Mouse (Mus musculus) heart, adult 2 months (tissue): ENCODE measurements around the gene Kcna1. TPM values are rescaled to one million over a fixed set of nuclear protein-coding genes. Genes with fewer than 3 reads are reported as not detected.

Source experiments
- DNase-seq, 2 experiments: peaks; one replicate each; pipeline ENCODE4 v3.0.0; 2021
- H3K27ac ChIP-seq: fragments of 200-600 bp; 2 replicates; pipeline ENCODE4 v1.8.1; 2022
- H3K27me3 ChIP-seq: fragments of 200-500 bp; 2 replicates; pipeline ENCODE4 v1.6.1; 2012; ENCODE audit warnings: mild to moderate bottlenecking, low read length, inconsistent platforms, mixed read lengths; ENCODE audit not compliant: control insufficient read depth, insufficient read depth
- H3K36me3 ChIP-seq: fragments of 200-500 bp; 2 replicates; pipeline ENCODE4 v1.6.1; 2012; ENCODE audit warnings: low read length, inconsistent platforms; ENCODE audit not compliant: control insufficient read depth, insufficient read depth
- H3K4me1 ChIP-seq: fragments of 200-500 bp; 2 replicates; pipeline ENCODE4 v1.6.1; 2011; ENCODE audit warnings: low read length; ENCODE audit not compliant: control insufficient read depth, insufficient read depth
- H3K4me3 ChIP-seq: fragments of 200-600 bp; 2 replicates; pipeline ENCODE4 v1.8.1; 2022
- H3K79me2 ChIP-seq: fragments of 200-500 bp; replicated peaks from 2 replicates; pipeline ENCODE4 v1.6.1; 2012; ENCODE audit warnings: mild to moderate bottlenecking, inconsistent platforms, low read length, moderate library complexity, mixed read lengths; ENCODE audit not compliant: control insufficient read depth, insufficient read depth
- H3K9ac ChIP-seq: fragments of 200-500 bp; 2 replicates; pipeline ENCODE4 v1.6.1; 2012; ENCODE audit warnings: low read depth, mild to moderate bottlenecking, control low read depth, inconsistent platforms, low read length, mixed read lengths
- CTCF ChIP-seq: fragments of 200-600 bp; IDR thresholded peaks from 2 replicates; pipeline ENCODE4 v1.8.1; 2022; ENCODE audit warnings: antibody characterized with exemption, mild to moderate bottlenecking, moderate library complexity
- EP300 ChIP-seq: fragments of 200-500 bp; IDR thresholded peaks from 2 replicates; pipeline ENCODE4 v1.6.1; 2011; ENCODE audit warnings: low read depth, low read length, control low read depth; ENCODE audit not compliant: insufficient read depth
- POLR2A ChIP-seq: fragments of 200-500 bp; IDR thresholded peaks from 2 replicates; pipeline ENCODE4 v1.6.1; 2011; ENCODE audit warnings: mild to moderate bottlenecking, low read depth, low read length, control low read depth; ENCODE audit not compliant: insufficient read depth
- WGBS: fragments of 180-500 bp; shearing (Covaris S2); methylation state at CpG from one replicate; pipeline ENCODE4 v1.1.7; 2018; 5-methylcytosine and 5-hydroxymethylcytosine counted together
- intact Hi-C: fragments of 180-260 bp; cut with DNase I; formaldehyde crosslinking; loops from one replicate; pipeline ENCODE4 v1.15.1; 2025
- polyA plus RNA-seq: library from polyadenylated mRNA; depleted of rRNA; stranded (reverse); fragments of >200 nt; gene quantifications from 2 replicates; pipeline ENCODE4 v1.2.3, GENCODE M21; 2012
- total RNA-seq, 2 experiments: library from RNA; stranded (reverse); gene quantifications; 2 replicates each; pipeline ENCODE4 v1.2.3; 2021

The Kcna1 gene
- total and polyA plus RNA-seq, 3 experiments = 1.8 to 2.9 (median 2.6) TPM

DNA sequence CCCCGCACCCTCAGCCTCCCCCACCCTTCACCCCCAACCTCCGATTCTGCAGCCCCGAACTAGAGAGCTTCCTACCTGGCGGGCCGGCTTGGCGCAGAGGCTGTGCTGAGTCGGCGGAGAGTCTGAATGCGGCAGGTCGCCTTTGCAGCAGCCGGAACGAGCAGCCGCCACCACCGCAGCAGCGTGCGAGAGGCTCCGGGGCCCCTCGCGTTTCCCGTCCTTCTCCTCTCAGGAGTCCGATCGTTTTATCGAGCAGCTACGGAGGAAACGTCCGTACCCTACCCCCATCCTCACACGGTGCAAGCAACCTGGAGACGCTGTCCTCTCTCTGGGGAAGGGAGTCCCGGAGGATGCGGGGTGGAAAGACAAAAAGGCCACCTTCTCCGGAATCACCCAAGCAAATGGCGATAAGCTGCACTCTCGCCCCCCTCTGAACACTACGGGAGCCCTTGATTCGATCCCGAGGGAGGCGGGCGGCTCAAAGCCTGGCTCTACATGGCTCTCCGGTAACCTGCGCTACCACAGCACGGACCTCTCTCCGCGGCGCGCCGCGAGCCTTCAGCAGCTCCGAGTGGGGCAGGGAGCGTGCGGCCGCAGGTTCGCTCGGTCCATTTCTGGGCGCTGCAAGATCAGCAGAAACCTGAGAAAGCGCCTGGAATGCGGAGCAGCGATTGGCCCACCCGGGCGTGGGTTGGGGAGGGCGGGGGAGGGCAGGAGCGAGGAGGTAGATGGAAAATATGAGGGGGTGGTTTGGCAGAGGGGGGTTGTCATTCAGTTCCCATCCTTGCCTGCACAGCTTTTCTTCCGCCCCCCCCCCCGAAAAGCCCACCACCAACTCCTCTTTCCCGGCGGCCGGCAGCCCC lies 1.8 kb downstream of the Kcna1 start:
- Histone ChIP-seq H3K79me2 (no peaks in the 10 kb centered on the region), H3K27me3 (peaks cover 22% of the 10 kb centered on the region), H3K36me3 (no peaks in the 10 kb centered on the region), H3K27ac (no peak overlapping the region), H3K4me3 (peak overlapping the region; percentile 31; the same call in 1 of the 2 replicates), H3K4me1 (peaks cover 2% of the 10 kb centered on the region; the same call in 1 of the 2 replicates), H3K9ac (0 out of 2 replicates have a peak overlapping the region, but pooled peaks have one; percentile 21)
- intact Hi-C loops = no loop called here
- under 1% methylated on average over 66 of the region's 66 CpGs for WGBS
- DNase-seq = no peak
- TF ChIP-seq EP300 = no peak
- no peak for TF ChIP-seq POLR2A
- no peak for TF ChIP-seq CTCF

DNA sequence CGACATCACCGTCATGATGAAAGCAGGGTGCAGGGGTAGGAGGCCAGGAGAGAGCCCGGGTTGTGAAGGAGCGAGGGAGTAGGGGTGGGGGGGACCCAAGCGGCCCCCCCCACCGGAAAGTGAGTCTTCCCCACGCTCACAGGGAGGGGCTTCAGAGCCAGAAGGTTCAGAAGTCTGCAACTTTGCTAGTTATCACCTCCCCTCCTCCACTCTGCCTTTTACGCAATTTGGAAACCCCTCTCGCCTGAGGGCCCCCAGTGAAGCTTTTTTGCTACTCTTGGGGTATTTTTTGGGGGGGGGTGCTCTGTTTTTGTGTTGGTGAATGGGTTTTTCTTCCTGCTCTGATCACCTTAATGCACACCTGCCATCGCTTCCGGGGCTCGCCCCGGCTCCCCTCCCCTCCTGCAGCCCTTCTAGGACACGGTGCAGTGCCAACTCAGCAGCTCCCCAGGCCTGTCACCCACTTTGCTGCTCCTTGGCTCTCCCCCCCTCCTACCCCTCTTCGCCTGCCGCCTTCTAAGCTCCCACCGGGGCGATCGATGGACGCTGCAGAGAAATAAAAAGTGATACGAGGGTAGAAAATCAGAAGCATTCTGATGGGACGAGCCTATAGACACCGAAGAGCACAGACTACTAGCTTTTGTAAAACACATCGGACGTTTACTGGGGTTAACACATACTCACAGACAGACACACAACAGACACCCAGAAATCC lies 2.7 kb downstream of the Kcna1 start:
- intact Hi-C loops = no loop called here
- H3K36me3 ChIP-seq = no peaks in the 10 kb centered on the region
- no peaks in the 10 kb centered on the region for H3K79me2 ChIP-seq
- TF ChIP-seq CTCF = no peak
- no peak for TF ChIP-seq POLR2A
- no peak for TF ChIP-seq EP300
- H3K27me3 ChIP-seq = peaks cover 22% of the 10 kb centered on the region
- H3K4me1 ChIP-seq = peaks cover 2% of the 10 kb centered on the region; the same call in 1 of the 2 replicates
- DNase-seq = no peak
- no peak overlapping the region for H3K27ac ChIP-seq
- no peak overlapping the region for H3K4me3 ChIP-seq
- no peak overlapping the region for H3K9ac ChIP-seq
- 2% methylated on average over 25 of the region's 25 CpGs for WGBS

DNA sequence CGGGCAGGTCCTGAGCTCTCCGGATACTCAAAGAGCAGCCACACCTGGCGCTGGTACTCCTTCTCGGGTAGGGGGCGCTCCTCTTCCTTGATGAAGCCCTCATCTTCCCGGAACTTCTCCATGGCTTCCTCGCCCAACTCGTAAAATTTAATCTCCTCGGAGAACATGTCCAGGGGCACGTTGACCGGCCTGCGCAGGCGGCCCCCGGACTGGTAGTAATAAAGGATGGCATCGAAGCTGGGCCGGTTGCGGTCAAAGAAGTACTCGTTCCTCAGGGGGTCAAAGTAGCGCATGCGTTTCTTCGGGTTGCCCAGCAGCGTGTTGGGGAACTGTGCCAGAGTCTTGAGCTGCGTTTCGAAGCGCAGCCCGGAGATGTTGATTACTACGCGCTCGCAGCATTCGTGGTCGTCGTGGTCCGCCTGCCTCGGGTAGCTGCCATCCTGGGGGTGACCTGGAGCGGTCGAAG lies 3.3 kb downstream of the Kcna1 start:
- 5% methylated on average over 36 of the region's 36 CpGs for WGBS
- Histone ChIP-seq H3K36me3 (no peaks in the 10 kb centered on the region), H3K79me2 (no peaks in the 10 kb centered on the region), H3K4me1 (peaks cover 2% of the 10 kb centered on the region; the same call in 1 of the 2 replicates), H3K4me3 (no peak overlapping the region), H3K27me3 (peaks cover 22% of the 10 kb centered on the region), H3K9ac (no peak overlapping the region), H3K27ac (no peak overlapping the region)
- no peak for TF ChIP-seq EP300
- peak; percentile 33 for TF ChIP-seq CTCF
- intact Hi-C loops = no loop called here
- DNase-seq = no peak

GRCm38 (mm10) chr6:126628451-126628850 lies 17.7 kb downstream of the Kcna1 start:
- Histone ChIP-seq H3K4me1 (no peaks in the 10 kb centered on the region), H3K27ac (no peak overlapping the region), H3K9ac (no peak overlapping the region), H3K27me3 (no peaks in the 10 kb centered on the region), H3K79me2 (no peaks in the 10 kb centered on the region), H3K36me3 (no peaks in the 10 kb centered on the region), H3K4me3 (no peak overlapping the region)
- TF ChIP-seq CTCF (no peak), POLR2A (no peak), EP300 (no peak)
- intact Hi-C loops = no loop called here
- WGBS = 81% methylated on average over 7 of the region's 7 CpGs
- DNase-seq = no peak

DNA sequence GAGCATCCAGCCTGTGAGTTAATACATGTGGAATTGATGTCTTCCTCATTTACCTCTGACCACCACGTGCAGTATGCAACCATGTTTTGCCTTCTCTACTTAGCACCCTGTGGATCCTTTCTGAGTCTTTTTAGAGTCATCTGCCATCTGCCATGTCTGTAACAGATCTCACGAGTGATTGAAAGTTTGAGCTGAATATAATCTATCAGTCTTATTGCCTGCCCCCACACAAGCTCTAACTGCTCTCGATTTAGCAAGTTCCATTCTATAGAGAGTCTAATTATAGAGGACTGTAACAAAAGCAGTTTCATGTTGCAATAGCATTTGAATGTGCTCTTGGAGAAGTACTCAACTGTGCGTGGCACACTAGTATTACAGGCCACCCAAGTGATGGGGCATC lies 27.7 kb downstream of the Kcna1 start:
- no peak overlapping the region for H3K27ac ChIP-seq
- no peak overlapping the region for H3K9ac ChIP-seq
- no peaks in the 10 kb centered on the region for H3K79me2 ChIP-seq
- H3K4me3 ChIP-seq = no peak overlapping the region
- WGBS = 73% methylated on average over 4 of the region's 4 CpGs
- H3K36me3 ChIP-seq = no peaks in the 10 kb centered on the region
- intact Hi-C loops = no loop called here
- no peaks in the 10 kb centered on the region for H3K4me1 ChIP-seq
- DNase-seq = no peak
- TF ChIP-seq CTCF (no peak), EP300 (no peak), POLR2A (no peak)
- H3K27me3 ChIP-seq = no peaks in the 10 kb centered on the region

- Histone ChIP-seq H3K36me3 (no peaks in the 10 kb centered on the region), H3K9ac (no peak overlapping the region), H3K79me2 (no peaks in the 10 kb centered on the region), H3K4me1 (no peaks in the 10 kb centered on the region), H3K27me3 (peaks cover 1% of the 10 kb centered on the region; the same call in 1 of the 2 replicates), H3K4me3 (no peak overlapping the region), H3K27ac (no peak overlapping the region)
- intact Hi-C loops = no loop called here
- WGBS = 60% methylated on average over 4 of the region's 4 CpGs
- TF ChIP-seq POLR2A (no peak), CTCF (no peak), EP300 (no peak)
- no peak for DNase-seq
Observed at GRCm38 (mm10) chr6:126610746-126611145, 35.4 kb downstream of the Kcna1 start.
